Mouse (Mus musculus): ENCODE results near the gene Fignl1. TPM values are rescaled to one million over a fixed set of nuclear protein-coding genes. Genes with fewer than 3 reads are reported as not detected.

Fignl1 gene
- 4.4 and 5.2 TPM in 2 replicates for total RNA-seq (2014; rRNA removed)
- 2.2 and 3.7 TPM in 2 replicates for polyA plus RNA-seq (2015; fragmentation: Nextera tagmentation; extraction: Ambion mirVana)

GRCm38 (mm10) chr11:11808820-11809403, at the start of gene Fignl1:
TSS of gene Fignl1 (minus strand) at chr11:11808962.
- peak; percentile 97 for DNase-seq (ENCODE audit: low spot score)
- Histone ChIP-seq H3K4me1 (ENCODE audit: insufficient read depth, low read length) (no peaks in the 10 kb centered on the region), H3K9me3 (ENCODE audit: low read length) (no peaks in the 10 kb centered on the region), H3K4me3 (ENCODE audit: low read depth, low read length) (peak within 1 kb of the TSS; percentile 67), H3K4me2 (ENCODE audit: low read depth, low read length, poor library complexity, severe bottlenecking) (peak within 1 kb of the TSS; percentile 73), H3K27ac (ENCODE audit: low read depth, low read length) (peak within 1 kb of the TSS; percentile 93), H3K36me3 (ENCODE audit: insufficient read depth, low read length) (no peaks in the 10 kb centered on the region), H3K27me3 (ENCODE audit: insufficient read depth, low read length) (no peaks in the 10 kb centered on the region), H3K9ac (replicated peaks; ENCODE audit: low read length, poor library complexity, severe bottlenecking) (peak within 1 kb of the TSS; percentile 79)
- under 1% methylated on average over 53 of the region's 53 CpGs for WGBS
- peak; percentile 94 for ATAC-seq (ENCODE audit: low FRiP score)
- peak; percentile 45 for TF ChIP-seq CTCF (IDR thresholded peaks at IDR 0.05)

DNA sequence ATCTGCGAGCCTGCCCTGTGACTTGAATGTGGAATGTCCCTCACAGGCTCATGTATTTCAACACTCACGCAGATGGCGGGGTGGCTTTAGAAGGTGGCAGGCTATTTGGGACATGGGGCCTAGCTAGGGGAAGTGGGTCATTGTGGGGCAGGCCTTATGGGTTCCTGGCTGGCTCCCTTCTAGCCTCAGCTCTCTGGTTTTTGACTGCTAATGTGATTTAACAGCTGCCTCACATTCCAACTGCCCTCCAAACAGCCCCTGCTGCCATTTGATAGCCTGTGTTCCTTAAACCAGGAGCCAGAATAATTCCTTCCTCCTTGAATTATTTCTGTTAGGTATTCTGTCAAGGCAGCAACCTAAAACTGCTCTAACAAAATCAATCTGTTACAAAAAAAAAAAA, 48.2 kb upstream of the Fignl1 start:
- no peaks in the 10 kb centered on the region for H3K4me1 ChIP-seq (ENCODE audit: insufficient read depth, low read length)
- no peak overlapping the region for H3K4me3 ChIP-seq (ENCODE audit: low read depth, low read length)
- 93% methylated on average over 3 of the region's 3 CpGs for WGBS
- no peaks in the 10 kb centered on the region for H3K9me3 ChIP-seq (ENCODE audit: low read length)
- no peaks in the 10 kb centered on the region for H3K27me3 ChIP-seq (ENCODE audit: insufficient read depth, low read length)
- H3K4me2 ChIP-seq (ENCODE audit: low read depth, low read length, poor library complexity, severe bottlenecking) = no peak overlapping the region
- no peak overlapping the region for H3K27ac ChIP-seq (ENCODE audit: low read depth, low read length)
- DNase-seq (ENCODE audit: low spot score) (no peak), ATAC-seq (ENCODE audit: low FRiP score) (no peak)
- no peak for TF ChIP-seq CTCF (IDR thresholded peaks at IDR 0.05)
- no peak overlapping the region for H3K9ac ChIP-seq (replicated peaks; ENCODE audit: low read length, poor library complexity, severe bottlenecking)
- no peaks in the 10 kb centered on the region for H3K36me3 ChIP-seq (ENCODE audit: insufficient read depth, low read length)

DNA sequence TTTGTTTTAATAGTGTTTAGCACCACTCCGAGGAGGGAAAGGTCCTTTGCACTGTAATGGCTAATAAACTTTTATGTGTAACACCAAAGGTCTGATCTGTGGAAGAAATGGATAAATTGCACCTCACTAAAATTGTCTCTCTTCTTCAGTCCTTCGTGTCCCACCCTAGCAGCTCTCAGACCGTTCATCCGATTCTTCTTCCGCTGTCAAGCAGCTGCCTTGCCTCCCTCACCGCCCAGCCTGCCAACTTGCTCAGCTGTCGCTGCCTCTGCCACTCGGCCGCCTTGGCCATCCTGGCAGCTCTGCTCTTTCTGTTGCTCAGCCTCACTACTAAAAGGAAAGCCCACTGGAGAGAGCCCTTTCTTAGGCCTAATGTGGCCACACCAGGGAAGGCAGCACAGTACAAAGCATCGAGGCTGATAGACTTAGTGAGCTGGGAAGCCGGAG, 46.9 kb upstream of the Fignl1 start:
- 37% methylated on average over 11 of the region's 11 CpGs for WGBS
- Histone ChIP-seq H3K27ac (ENCODE audit: low read depth, low read length) (no peak overlapping the region), H3K4me2 (ENCODE audit: low read depth, low read length, poor library complexity, severe bottlenecking) (no peak overlapping the region), H3K27me3 (ENCODE audit: insufficient read depth, low read length) (no peaks in the 10 kb centered on the region), H3K36me3 (ENCODE audit: insufficient read depth, low read length) (no peaks in the 10 kb centered on the region), H3K4me3 (ENCODE audit: low read depth, low read length) (no peak overlapping the region), H3K4me1 (ENCODE audit: insufficient read depth, low read length) (no peaks in the 10 kb centered on the region), H3K9ac (replicated peaks; ENCODE audit: low read length, poor library complexity, severe bottlenecking) (no peak overlapping the region), H3K9me3 (ENCODE audit: low read length) (no peaks in the 10 kb centered on the region)
- DNase-seq (ENCODE audit: low spot score) = peak; percentile 72
- no peak for TF ChIP-seq CTCF (IDR thresholded peaks at IDR 0.05)
- no peak for ATAC-seq (ENCODE audit: low FRiP score)

GRCm38 (mm10) chr11:11855061-11855672, 46.4 kb upstream of the Fignl1 start:
- 28% methylated on average over 6 of the region's 6 CpGs for WGBS
- H3K27me3 ChIP-seq (ENCODE audit: insufficient read depth, low read length) = no peaks in the 10 kb centered on the region
- no peak overlapping the region for H3K9ac ChIP-seq (replicated peaks; ENCODE audit: low read length, poor library complexity, severe bottlenecking)
- no peaks in the 10 kb centered on the region for H3K9me3 ChIP-seq (ENCODE audit: low read length)
- H3K4me3 ChIP-seq (ENCODE audit: low read depth, low read length) = no peak overlapping the region
- 0 out of 2 replicates have a peak, but pooled peaks cover 4% of the 10 kb centered on the region for H3K4me1 ChIP-seq (ENCODE audit: insufficient read depth, low read length)
- no peak overlapping the region for H3K4me2 ChIP-seq (ENCODE audit: low read depth, low read length, poor library complexity, severe bottlenecking)
- no peak for TF ChIP-seq CTCF (IDR thresholded peaks at IDR 0.05)
- no peak for ATAC-seq (ENCODE audit: low FRiP score)
- H3K27ac ChIP-seq (ENCODE audit: low read depth, low read length) = no peak overlapping the region
- H3K36me3 ChIP-seq (ENCODE audit: insufficient read depth, low read length) = no peaks in the 10 kb centered on the region
- DNase-seq (ENCODE audit: low spot score) = no peak

DNA sequence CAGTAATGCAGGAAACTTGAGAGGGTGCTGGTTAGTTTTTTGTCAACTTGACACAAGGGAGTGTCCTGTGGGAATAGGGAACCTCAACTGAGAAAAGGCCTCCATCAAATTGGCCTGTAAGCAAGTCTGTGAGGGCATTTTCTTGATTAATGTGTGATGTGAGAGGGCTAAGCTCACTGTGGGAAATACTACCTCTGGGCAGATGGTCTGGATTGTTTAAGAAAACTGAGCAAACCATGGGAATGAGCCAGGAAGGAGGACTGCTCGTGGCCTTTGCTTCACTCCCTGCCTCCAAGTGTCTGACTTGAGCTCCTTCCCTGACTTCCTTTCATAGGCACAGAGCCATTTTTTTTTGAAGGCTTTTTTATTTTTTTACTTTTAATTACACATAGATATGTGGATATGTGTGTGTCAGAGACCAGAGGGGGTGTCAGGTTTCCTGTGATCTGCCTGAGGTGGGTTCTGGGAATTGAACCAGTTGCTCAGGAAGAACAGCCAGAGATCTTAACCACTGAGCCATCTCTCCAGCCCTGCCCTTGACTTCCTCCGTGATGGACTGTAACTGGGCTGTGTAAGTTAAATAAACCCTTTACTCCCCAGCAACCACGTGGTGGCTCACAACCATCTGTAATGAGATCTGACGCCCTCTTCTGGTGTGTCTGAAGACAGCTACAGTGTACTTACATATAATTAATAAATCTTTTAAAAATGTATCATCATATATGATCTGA, 45.1 kb upstream of the Fignl1 start:
- WGBS = 69% methylated on average over 4 of the region's 4 CpGs
- Histone ChIP-seq H3K4me2 (ENCODE audit: low read depth, low read length, poor library complexity, severe bottlenecking) (no peak overlapping the region), H3K27me3 (ENCODE audit: insufficient read depth, low read length) (no peaks in the 10 kb centered on the region), H3K9ac (replicated peaks; ENCODE audit: low read length, poor library complexity, severe bottlenecking) (no peak overlapping the region), H3K4me3 (ENCODE audit: low read depth, low read length) (no peak overlapping the region), H3K9me3 (ENCODE audit: low read length) (no peaks in the 10 kb centered on the region), H3K4me1 (ENCODE audit: insufficient read depth, low read length) (0 out of 2 replicates have a peak, but pooled peaks cover 4% of the 10 kb centered on the region), H3K36me3 (ENCODE audit: insufficient read depth, low read length) (no peaks in the 10 kb centered on the region), H3K27ac (ENCODE audit: low read depth, low read length) (no peak overlapping the region)
- DNase-seq (ENCODE audit: low spot score) (no peak), ATAC-seq (ENCODE audit: low FRiP score) (no peak)
- no peak for TF ChIP-seq CTCF (IDR thresholded peaks at IDR 0.05)
